Mouse (Mus musculus): ENCODE results near the gene Tmem54. TPM values are rescaled to one million over a fixed set of nuclear protein-coding genes. Genes with fewer than 3 reads are reported as not detected.

Tmem54 gene
- total RNA-seq, 1 experiment = 10.0 TPM

- Histone ChIP-seq H3K36me3 (ENCODE audit: control insufficient read depth, insufficient read depth, low read length, poor library complexity, severe bottlenecking) (no peaks in the 10 kb centered on the region), H3K4me3 (ENCODE audit: insufficient read depth in 1 of 2, low read depth in 1 of 2, low read length in 2 of 2, poor library complexity in 1 of 2, severe bottlenecking in 1 of 2) (no peak overlapping the region)
- no peak for DNase-seq (ENCODE audit: low read depth, low spot score)
These were observed 3.3 kb downstream of the Tmem54 start for GRCm38 (mm10) chr4:129108624-129109023.

GRCm38 (mm10) chr4:129110804-129111203, 5.5 kb downstream of the Tmem54 start:
- no peak overlapping the region for H3K4me3 ChIP-seq (ENCODE audit: insufficient read depth in 1 of 2, low read depth in 1 of 2, low read length in 2 of 2, poor library complexity in 1 of 2, severe bottlenecking in 1 of 2)
- H3K36me3 ChIP-seq (ENCODE audit: control insufficient read depth, insufficient read depth, low read length, poor library complexity, severe bottlenecking) = no peaks in the 10 kb centered on the region
- H3K9me3 ChIP-seq (ENCODE audit: control insufficient read depth, insufficient read depth, low read depth, low read length) = no peaks in the 10 kb centered on the region
- in situ Hi-C loops (cut with MboI; ENCODE audit: low sequenced_read_pairs in 2 of 2, unreplicated experiment in 2 of 2) = no loop called here
- H3K27ac ChIP-seq (ENCODE audit: insufficient read depth, low read depth, low read length, poor library complexity, severe bottlenecking) = no peak overlapping the region
- TF ChIP-seq HCFC1 (IDR thresholded peaks at IDR 0.05; ENCODE audit: borderline replicate concordance, insufficient read depth, low read length) (no peak), MAFK (IDR thresholded peaks at IDR 0.05; ENCODE audit: insufficient read depth, low read depth, low read length) (no peak), ZC3H11A (IDR thresholded peaks at IDR 0.05; ENCODE audit: borderline replicate concordance, low read depth, low read length) (no peak), CHD2 (IDR thresholded peaks at IDR 0.05; ENCODE audit: low read depth, low read length) (no peak), ZNF384 (IDR thresholded peaks at IDR 0.05; ENCODE audit: low read depth, low read length) (no peak)
- no peak overlapping the region for H3K9ac ChIP-seq (ENCODE audit: insufficient read depth, low read depth, low read length, poor library complexity, severe bottlenecking)
- H3K4me1 ChIP-seq (ENCODE audit: control insufficient read depth in 2 of 2, insufficient read depth in 2 of 2, low read length in 2 of 2, poor library complexity in 1 of 2) = peaks cover 4 to 22% of the 10 kb centered on the region in 2 experiments
- no peak for DNase-seq (ENCODE audit: low read depth, low spot score)

More at GRCm38 (mm10) chr4:129108624-129109023, 3.3 kb downstream of the Tmem54 start:
- no peak overlapping the region for H3K27ac ChIP-seq (ENCODE audit: insufficient read depth, low read depth, low read length, poor library complexity, severe bottlenecking)
- peaks cover 2 to 19% of the 10 kb centered on the region in 2 experiments for H3K4me1 ChIP-seq (ENCODE audit: control insufficient read depth in 2 of 2, insufficient read depth in 2 of 2, low read length in 2 of 2, poor library complexity in 1 of 2)
- H3K9me3 ChIP-seq (ENCODE audit: control insufficient read depth, insufficient read depth, low read depth, low read length) = no peaks in the 10 kb centered on the region
- in situ Hi-C loops (cut with MboI; ENCODE audit: low sequenced_read_pairs in 2 of 2, unreplicated experiment in 2 of 2) = no loop called here
- H3K9ac ChIP-seq (ENCODE audit: insufficient read depth, low read depth, low read length, poor library complexity, severe bottlenecking) = no peak overlapping the region
- TF ChIP-seq ZC3H11A (IDR thresholded peaks at IDR 0.05; ENCODE audit: borderline replicate concordance, low read depth, low read length) (no peak), MAFK (IDR thresholded peaks at IDR 0.05; ENCODE audit: insufficient read depth, low read depth, low read length) (no peak), HCFC1 (IDR thresholded peaks at IDR 0.05; ENCODE audit: borderline replicate concordance, insufficient read depth, low read length) (no peak), ZNF384 (IDR thresholded peaks at IDR 0.05; ENCODE audit: low read depth, low read length) (no peak), CHD2 (IDR thresholded peaks at IDR 0.05; ENCODE audit: low read depth, low read length) (no peak)

- DNase-seq (ENCODE audit: low read depth, low spot score) = no peak
- H3K36me3 ChIP-seq (ENCODE audit: control insufficient read depth, insufficient read depth, low read length, poor library complexity, severe bottlenecking) = no peaks in the 10 kb centered on the region
- in situ Hi-C loops (cut with MboI; ENCODE audit: low sequenced_read_pairs in 2 of 2, unreplicated experiment in 2 of 2) = no loop called here
- H3K27ac ChIP-seq (ENCODE audit: insufficient read depth, low read depth, low read length, poor library complexity, severe bottlenecking) = no peak overlapping the region
- H3K9ac ChIP-seq (ENCODE audit: insufficient read depth, low read depth, low read length, poor library complexity, severe bottlenecking) = no peak overlapping the region
- H3K4me1 ChIP-seq (ENCODE audit: control insufficient read depth in 2 of 2, insufficient read depth in 2 of 2, low read length in 2 of 2, poor library complexity in 1 of 2) = peaks cover 4 to 16% of the 10 kb centered on the region in 2 experiments
- H3K9me3 ChIP-seq (ENCODE audit: control insufficient read depth, insufficient read depth, low read depth, low read length) = no peaks in the 10 kb centered on the region
- peak; percentile 28; the same call in 1 of the 2 replicates for TF ChIP-seq ZC3H11A (IDR thresholded peaks at IDR 0.05; ENCODE audit: borderline replicate concordance, low read depth, low read length)
- no peak for TF ChIP-seq ZNF384 (IDR thresholded peaks at IDR 0.05; ENCODE audit: low read depth, low read length)
- H3K4me3 ChIP-seq (ENCODE audit: insufficient read depth in 1 of 2, low read depth in 1 of 2, low read length in 2 of 2, poor library complexity in 1 of 2, severe bottlenecking in 1 of 2) = no peak overlapping the region
These were observed 6.0 kb downstream of the Tmem54 start for GRCm38 (mm10) chr4:129111350-129111749.

- in situ Hi-C loops (cut with MboI; ENCODE audit: low sequenced_read_pairs in 2 of 2, unreplicated experiment in 2 of 2) = no loop called here
- no peak for DNase-seq (ENCODE audit: low read depth, low spot score)
- no peak for TF ChIP-seq MAFK (IDR thresholded peaks at IDR 0.05; ENCODE audit: insufficient read depth, low read depth, low read length)
- no peak for TF ChIP-seq CHD2 (IDR thresholded peaks at IDR 0.05; ENCODE audit: low read depth, low read length)
- TF ChIP-seq ZC3H11A (IDR thresholded peaks at IDR 0.05; ENCODE audit: borderline replicate concordance, low read depth, low read length) = no peak
- no peak for TF ChIP-seq HCFC1 (IDR thresholded peaks at IDR 0.05; ENCODE audit: borderline replicate concordance, insufficient read depth, low read length)
- TF ChIP-seq ZNF384 (IDR thresholded peaks at IDR 0.05; ENCODE audit: low read depth, low read length) = no peak
- H3K27ac ChIP-seq (ENCODE audit: insufficient read depth, low read depth, low read length, poor library complexity, severe bottlenecking) = no peak overlapping the region
- H3K4me3 ChIP-seq (ENCODE audit: insufficient read depth in 1 of 2, low read depth in 1 of 2, low read length in 2 of 2, poor library complexity in 1 of 2, severe bottlenecking in 1 of 2) = no peak overlapping the region
- H3K4me1 ChIP-seq (ENCODE audit: control insufficient read depth in 2 of 2, insufficient read depth in 2 of 2, low read length in 2 of 2, poor library complexity in 1 of 2) = peaks cover 4 to 13% of the 10 kb centered on the region in 2 experiments
- H3K9ac ChIP-seq (ENCODE audit: insufficient read depth, low read depth, low read length, poor library complexity, severe bottlenecking) = no peak overlapping the region; the same call in 1 of the 2 replicates
- H3K36me3 ChIP-seq (ENCODE audit: control insufficient read depth, insufficient read depth, low read length, poor library complexity, severe bottlenecking) = no peaks in the 10 kb centered on the region
- H3K9me3 ChIP-seq (ENCODE audit: control insufficient read depth, insufficient read depth, low read depth, low read length) = no peaks in the 10 kb centered on the region
These were observed 6.9 kb downstream of the Tmem54 start for GRCm38 (mm10) chr4:129112231-129112630.
